Mouse (Mus musculus): ENCODE results near the gene Camp.

DNA sequence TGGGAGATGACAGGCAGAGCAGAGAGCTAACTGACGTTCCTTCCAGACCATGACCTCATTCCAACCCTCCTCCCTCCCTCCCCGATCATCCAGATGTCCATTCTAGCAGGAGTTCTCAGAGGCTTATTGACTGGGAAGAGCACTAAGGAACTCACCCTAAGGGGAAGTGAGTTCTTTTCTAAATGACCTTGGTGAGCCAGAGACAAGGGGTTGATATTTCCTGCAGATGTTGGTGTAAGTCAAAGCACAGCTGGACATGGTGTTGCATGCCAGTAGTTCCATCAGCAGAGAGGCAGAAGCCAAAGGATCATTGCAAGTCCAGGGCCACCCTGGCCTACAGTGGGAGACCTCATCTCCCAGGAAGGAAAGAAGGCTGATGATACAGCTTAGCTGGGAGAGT lies 48.6 kb upstream of the Camp start:
- TF ChIP-seq CTCF (IDR thresholded peaks at IDR 0.05; ENCODE audit: extremely low read depth, insufficient read length, insufficient replicate concordance, low read depth, low read length) (no peak), POLR2A (IDR thresholded peaks at IDR 0.05; ENCODE audit: low read depth, low read length) (no peak)

All from small intestine, adult 2 months (tissue).